Mouse (Mus musculus) erythroblast, embryonic 14.5 days (primary cell): Measurements from ENCODE around the gene Tmc2. TPM values are rescaled to one million over a fixed set of nuclear protein-coding genes. Genes with fewer than 3 reads are reported as not detected.

Source experiments
- H3K27me3 ChIP-seq: 2 replicates; pipeline ENCODE4 v1.6.1; 2012; ENCODE audit warnings: inconsistent platforms; ENCODE audit not compliant: control insufficient read depth
- H3K36me3 ChIP-seq: 2 replicates; pipeline ENCODE4 v1.6.1; 2012; ENCODE audit warnings: mild to moderate bottlenecking, inconsistent platforms; ENCODE audit not compliant: control insufficient read depth
- H3K4me1 ChIP-seq: 2 replicates; pipeline ENCODE4 v1.6.1; 2012; ENCODE audit warnings: inconsistent platforms; ENCODE audit not compliant: control insufficient read depth
- H3K4me3 ChIP-seq: replicated peaks from 2 replicates; pipeline ENCODE3; 2012; ENCODE audit warnings: moderate library complexity, mild to moderate bottlenecking, inconsistent platforms
- H3K9me3 ChIP-seq: 2 replicates; pipeline ENCODE4 v1.6.1; 2012; ENCODE audit warnings: low read length, inconsistent platforms, mixed read lengths; ENCODE audit not compliant: control insufficient read depth
- GATA1 ChIP-seq: IDR thresholded peaks from 2 replicates; pipeline ENCODE4 v1.6.1; 2012; ENCODE audit warnings: low read length, inconsistent platforms, mixed read lengths
- TAL1 ChIP-seq: IDR thresholded peaks from 3 replicates; pipeline ENCODE4 v1.6.1; 2012; ENCODE audit warnings: low read length, inconsistent platforms, mixed read lengths
- polyA plus RNA-seq: library from polyadenylated mRNA; stranded (reverse); fragments of >175 nt; gene quantifications from 2 replicates; pipeline ENCODE4 v1.2.3, GENCODE M21; 2012

Gene Tmc2
- polyA plus RNA-seq, 1 experiment = not detected

- H3K9me3 ChIP-seq = no peaks in the 10 kb centered on the region
- H3K4me3 ChIP-seq = no peak overlapping the region
- TF ChIP-seq TAL1 = no peak
- no peak for TF ChIP-seq GATA1
- H3K27me3 ChIP-seq = 0 out of 2 replicates have a peak, but pooled peaks cover 2% of the 10 kb centered on the region
- no peaks in the 10 kb centered on the region for H3K36me3 ChIP-seq
- H3K4me1 ChIP-seq = no peaks in the 10 kb centered on the region
Observed at GRCm38 (mm10) chr2:130211581-130211980, 16.6 kb downstream of the Tmc2 start.

DNA sequence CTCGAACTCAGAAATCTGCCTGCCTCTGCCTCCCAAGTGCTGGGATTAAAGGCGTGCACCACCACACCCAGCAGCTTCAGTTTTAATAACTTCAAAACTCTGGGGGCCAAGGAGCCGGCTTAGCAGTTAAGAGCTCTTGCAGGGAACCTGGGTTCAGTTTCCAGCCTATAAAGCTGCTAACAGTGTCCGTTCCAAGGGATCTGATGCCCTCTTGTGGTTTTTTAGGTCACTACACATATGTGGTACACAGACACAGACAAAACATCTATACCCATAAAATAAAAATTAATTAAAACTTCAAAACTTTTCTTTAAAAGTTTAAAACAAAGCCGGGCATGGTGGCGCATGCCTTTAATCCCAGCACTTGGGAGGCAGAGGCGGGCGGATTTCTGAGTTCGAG is 51.9 kb downstream of the Tmc2 start:
- Histone ChIP-seq H3K9me3 (no peaks in the 10 kb centered on the region), H3K4me3 (no peak overlapping the region), H3K36me3 (peaks cover 10% of the 10 kb centered on the region), H3K4me1 (peaks cover 21% of the 10 kb centered on the region), H3K27me3 (no peaks in the 10 kb centered on the region)
- TF ChIP-seq TAL1 = no peak
- no peak for TF ChIP-seq GATA1

- peaks cover 10% of the 10 kb centered on the region for H3K36me3 ChIP-seq
Observed at GRCm38 (mm10) chr2:130248226-130248625, 53.2 kb downstream of the Tmc2 start.

DNA sequence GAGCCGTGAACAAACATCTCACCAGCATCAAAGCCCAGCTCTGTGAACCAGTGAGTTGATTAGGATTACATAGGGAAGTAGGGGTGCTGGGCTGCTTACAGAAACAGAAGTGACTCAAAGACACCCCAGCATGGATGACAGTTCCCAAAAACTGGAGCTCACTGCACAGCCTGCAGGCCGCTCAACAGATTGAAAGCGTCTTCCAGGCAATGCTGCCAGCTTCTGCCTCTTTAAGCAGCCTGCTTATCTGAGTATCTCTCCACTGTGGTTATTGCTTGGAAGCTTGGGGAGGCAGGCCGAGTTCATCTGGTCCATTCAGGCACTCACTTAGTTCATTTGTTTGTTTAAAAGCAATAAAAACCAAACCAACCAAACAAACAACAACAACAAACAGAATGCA is 61.8 kb downstream of the Tmc2 start:
- Histone ChIP-seq H3K36me3 (peaks cover 16% of the 10 kb centered on the region), H3K4me3 (no peak overlapping the region), H3K4me1 (peaks cover 27% of the 10 kb centered on the region), H3K9me3 (no peaks in the 10 kb centered on the region), H3K27me3 (no peaks in the 10 kb centered on the region)
- TF ChIP-seq GATA1 (no peak), TAL1 (no peak)

More at GRCm38 (mm10) chr2:130248226-130248625, 53.2 kb downstream of the Tmc2 start:
- H3K4me1 ChIP-seq = peaks cover 21% of the 10 kb centered on the region
- no peaks in the 10 kb centered on the region for H3K9me3 ChIP-seq
- TF ChIP-seq GATA1 = no peak
- no peak for TF ChIP-seq TAL1
- H3K4me3 ChIP-seq = no peak overlapping the region
- H3K27me3 ChIP-seq = no peaks in the 10 kb centered on the region

DNA sequence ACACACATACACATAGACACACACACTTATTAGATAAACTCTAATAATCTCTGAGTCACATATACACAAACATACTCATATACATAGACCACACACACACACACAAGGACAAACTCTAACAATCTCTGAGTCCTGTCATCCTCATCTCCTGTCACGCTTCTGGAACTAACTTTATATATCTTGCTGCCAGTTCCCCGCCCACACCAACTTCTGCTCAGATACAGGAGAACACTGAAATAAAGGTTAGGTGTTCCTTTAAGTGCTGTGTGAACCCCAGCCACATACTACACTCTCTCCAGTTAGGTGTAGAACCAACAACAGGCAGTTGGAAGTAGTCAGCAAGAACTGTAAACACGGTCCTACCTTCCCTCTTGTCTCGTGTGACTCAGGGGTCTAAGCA is 65.8 kb downstream of the Tmc2 start:
- TF ChIP-seq GATA1 (no peak), TAL1 (no peak)
- Histone ChIP-seq H3K27me3 (no peaks in the 10 kb centered on the region), H3K4me3 (peak overlapping the region; percentile 25), H3K9me3 (no peaks in the 10 kb centered on the region), H3K36me3 (peaks cover 16% of the 10 kb centered on the region), H3K4me1 (peaks cover 68% of the 10 kb centered on the region)

DNA sequence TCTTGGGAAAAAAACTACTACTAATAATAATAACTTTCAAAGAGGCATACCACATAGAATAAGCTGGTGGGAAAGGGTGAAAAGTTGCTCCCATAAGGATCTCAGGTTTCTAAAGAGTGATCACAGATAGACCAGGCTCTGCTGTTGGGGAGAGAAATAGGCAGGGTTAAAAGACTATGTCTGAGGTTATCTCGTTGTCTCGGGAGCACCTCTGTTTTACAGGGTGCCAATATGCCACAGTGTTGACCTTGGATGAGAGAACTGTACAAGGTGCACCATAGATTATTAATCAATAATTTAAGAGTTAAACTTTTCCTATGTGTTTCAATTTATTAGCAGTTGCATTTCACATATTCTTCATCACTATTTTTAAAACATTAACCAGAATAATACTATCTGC is 66.9 kb downstream of the Tmc2 start:
- no peak for TF ChIP-seq GATA1
- TF ChIP-seq TAL1 = no peak
- peaks cover 74% of the 10 kb centered on the region for H3K4me1 ChIP-seq
- H3K27me3 ChIP-seq = no peaks in the 10 kb centered on the region
- H3K4me3 ChIP-seq = peak overlapping the region; percentile 36
- H3K36me3 ChIP-seq = peaks cover 11% of the 10 kb centered on the region
- no peaks in the 10 kb centered on the region for H3K9me3 ChIP-seq

DNA sequence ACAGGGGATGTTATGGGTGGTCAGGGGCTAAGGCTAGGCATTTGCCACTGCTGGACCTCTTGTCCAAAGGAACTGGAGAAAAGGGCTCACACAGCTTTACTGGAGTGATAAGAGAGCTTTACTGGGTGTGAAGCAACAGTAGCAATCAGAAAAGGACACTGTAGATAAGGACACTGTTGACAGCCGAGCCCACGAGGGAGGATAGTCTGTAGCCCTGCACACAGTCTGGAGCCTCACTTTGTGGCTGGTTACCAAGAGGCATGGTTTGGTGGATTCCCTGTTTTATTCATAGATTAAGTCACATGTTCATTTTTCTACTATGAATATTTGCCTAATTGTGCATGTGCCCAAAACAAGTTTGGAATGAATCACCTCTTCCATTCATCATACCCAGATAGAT is 67.4 kb downstream of the Tmc2 start:
- TF ChIP-seq TAL1 (peak; percentile 66), GATA1 (peak; percentile 91)
- peaks cover 75% of the 10 kb centered on the region for H3K4me1 ChIP-seq
- H3K36me3 ChIP-seq = peaks cover 10% of the 10 kb centered on the region
- H3K9me3 ChIP-seq = no peaks in the 10 kb centered on the region
- H3K27me3 ChIP-seq = no peaks in the 10 kb centered on the region
- H3K4me3 ChIP-seq = peak overlapping the region; percentile 36

DNA sequence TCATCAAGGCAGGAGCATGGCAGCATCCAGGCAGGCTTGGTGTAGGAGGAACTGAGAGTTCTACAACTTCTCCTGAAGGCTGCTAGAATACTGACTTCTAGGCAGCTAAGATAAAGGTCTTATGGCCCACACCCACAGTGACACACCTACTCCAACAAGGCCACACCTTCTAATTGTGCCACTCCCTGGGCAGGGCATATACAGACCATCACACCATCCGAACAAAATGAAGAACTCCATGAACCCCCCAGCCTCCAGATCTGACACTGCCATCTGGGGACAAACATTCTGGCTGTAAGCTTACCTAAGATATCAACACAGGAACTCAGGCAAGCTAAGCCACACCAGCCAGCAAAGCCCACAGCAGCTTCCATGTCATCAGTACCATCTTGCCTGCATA is 70.5 kb downstream of the Tmc2 start:
- TF ChIP-seq TAL1 = peak; percentile 23; the same call in 1 of the 3 replicates
- TF ChIP-seq GATA1 = no peak; the same call in 1 of the 2 replicates
- Histone ChIP-seq H3K27me3 (no peaks in the 10 kb centered on the region), H3K9me3 (no peaks in the 10 kb centered on the region), H3K36me3 (peaks cover 2% of the 10 kb centered on the region; the same call in 1 of the 2 replicates), H3K4me1 (peaks cover 82% of the 10 kb centered on the region), H3K4me3 (peak overlapping the region; percentile 61)

DNA sequence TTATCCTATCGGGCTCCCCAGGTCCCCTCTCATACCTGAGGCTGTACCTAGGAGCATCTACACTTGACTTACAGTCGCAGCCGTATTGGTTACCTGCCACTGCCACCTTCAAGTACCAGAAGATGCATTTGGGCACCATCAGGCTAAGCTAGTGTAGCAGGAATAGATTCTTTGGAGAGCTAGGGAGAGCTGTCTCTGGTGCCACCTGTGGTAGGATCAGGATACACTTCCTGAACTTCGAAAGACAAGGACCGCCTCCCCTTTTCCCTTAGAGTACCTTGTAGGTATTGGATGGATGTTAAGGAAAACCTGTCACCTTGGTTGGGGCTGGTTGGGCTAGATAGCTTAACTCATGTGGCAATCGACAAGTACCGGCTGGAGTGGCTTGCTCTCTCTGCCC is 73.1 kb downstream of the Tmc2 start:
- peaks cover 63% of the 10 kb centered on the region for H3K4me1 ChIP-seq
- no peaks in the 10 kb centered on the region for H3K27me3 ChIP-seq
- no peaks in the 10 kb centered on the region for H3K9me3 ChIP-seq
- TF ChIP-seq TAL1 (no peak), GATA1 (no peak)
- no peak overlapping the region for H3K4me3 ChIP-seq
- H3K36me3 ChIP-seq = no peaks in the 10 kb centered on the region

GRCm38 (mm10) chr2:130273732-130274131 is 78.7 kb downstream of the Tmc2 start:
- TF ChIP-seq TAL1 (no peak), GATA1 (no peak)
- Histone ChIP-seq H3K4me3 (peak overlapping the region; percentile 82), H3K36me3 (peaks cover 39% of the 10 kb centered on the region), H3K9me3 (no peaks in the 10 kb centered on the region), H3K27me3 (no peaks in the 10 kb centered on the region), H3K4me1 (peaks cover 46% of the 10 kb centered on the region)
